Mouse (Mus musculus) heart, postnatal 0 days (tissue): Measurements from ENCODE around the gene Fndc5. TPM values are rescaled to one million over a fixed set of nuclear protein-coding genes. Genes with fewer than 3 reads are reported as not detected.

ENCODE experiments used
- ATAC-seq: fragments of 200-750 bp; cut with Nextera tagmentation; 2 replicates; pipeline ENCODE4 v1.8.0; 2017; ENCODE audit warnings: low read depth, moderate number of reproducible peaks, moderate library complexity; ENCODE audit not compliant: insufficient read depth
- DNase-seq: peaks from one replicate; pipeline ENCODE4 v3.0.0-alpha.2; 2016; ENCODE audit warnings: low spot score
- H3K27ac ChIP-seq: fragments of 300-500 bp; sonication (generic); 2 replicates; pipeline ENCODE4 v1.5.1; 2014; ENCODE audit warnings: low read depth, mild to moderate bottlenecking
- H3K27me3 ChIP-seq: fragments of 300-500 bp; sonication (generic); 2 replicates; pipeline ENCODE4 v1.6.1; 2014; ENCODE audit warnings: low read length, mixed read lengths; ENCODE audit not compliant: control insufficient read depth, insufficient read depth
- H3K36me3 ChIP-seq: fragments of 300-500 bp; sonication (generic); replicated peaks from 2 replicates; pipeline ENCODE4 v1.6.1; 2014; ENCODE audit warnings: low read length, mixed read lengths; ENCODE audit not compliant: control insufficient read depth, insufficient read depth
- H3K4me1 ChIP-seq: fragments of 300-500 bp; sonication (generic); 2 replicates; pipeline ENCODE4 v1.6.1; 2014; ENCODE audit warnings: antibody characterized with exemption; ENCODE audit not compliant: control insufficient read depth, insufficient read depth
- H3K4me2 ChIP-seq: fragments of 300-500 bp; sonication (generic); 2 replicates; pipeline ENCODE4 v1.6.1; 2014; ENCODE audit warnings: low read depth, mild to moderate bottlenecking, low read length, moderate library complexity
- H3K4me3 ChIP-seq: fragments of 300-500 bp; sonication (generic); 2 replicates; pipeline ENCODE4 v1.5.1; 2014; ENCODE audit warnings: low read depth, low read length
- H3K9ac ChIP-seq: fragments of 300-500 bp; sonication (generic); replicated peaks from 2 replicates; pipeline ENCODE4 v1.6.1; 2014; ENCODE audit warnings: low read depth, low read length, mixed read lengths
- H3K9me3 ChIP-seq: fragments of 300-500 bp; sonication (generic); replicated peaks from 2 replicates; pipeline ENCODE4 v1.6.1; 2016; ENCODE audit warnings: low read length; ENCODE audit not compliant: control insufficient read depth
- CTCF ChIP-seq: IDR thresholded peaks from 2 replicates; pipeline ENCODE4 v1.5.1; 2016; ENCODE audit warnings: antibody characterized with exemption, control low read depth, low read depth
- EP300 ChIP-seq: IDR thresholded peaks from 2 replicates; pipeline ENCODE4 v1.6.1; 2016; ENCODE audit warnings: antibody characterized with exemption, low read depth
- WGBS: fragments of 180-500 bp; shearing (Covaris S2); extraction: QIAGEN DNeasy Blood & Tissue Kit; methylation state at CpG from one replicate; pipeline ENCODE4 v1.1.7; 2014; 5-methylcytosine and 5-hydroxymethylcytosine counted together
- polyA plus RNA-seq: library from polyadenylated mRNA; unstranded; fragments of >200 nt; fragmentation: Nextera tagmentation; extraction: Ambion mirVana; gene quantifications from 2 replicates; pipeline ENCODE4 v1.2.1, GENCODE M21; 2015
- total RNA-seq: library from RNA; depleted of rRNA; stranded (reverse); fragments of >200 nt; gene quantifications from 2 replicates; pipeline ENCODE4 v1.2.3, GENCODE M21; 2014; ENCODE audit warnings: low replicate concordance

Fndc5 gene
- total and polyA plus RNA-seq, 2 experiments from 2014 or later = 50.7 to 71.1 TPM

GRCm38 (mm10) chr4:129145411-129145810 lies 8.6 kb downstream of the Fndc5 start:
- H3K36me3 ChIP-seq = peaks cover 15% of the 10 kb centered on the region
- H3K4me2 ChIP-seq = no peak overlapping the region
- ATAC-seq = no peak
- H3K27me3 ChIP-seq = no peaks in the 10 kb centered on the region
- H3K9me3 ChIP-seq = no peaks in the 10 kb centered on the region
- no peak for TF ChIP-seq CTCF
- DNase-seq = no peak
- no peak overlapping the region for H3K4me3 ChIP-seq
- 0 out of 2 replicates have a peak overlapping the region, but pooled peaks have one; percentile 15 for H3K27ac ChIP-seq
- WGBS = 58% methylated on average over 4 of the region's 4 CpGs
- H3K9ac ChIP-seq = no peak overlapping the region
- peaks cover 34% of the 10 kb centered on the region for H3K4me1 ChIP-seq

GRCm38 (mm10) chr4:129145943-129146342 lies 9.1 kb downstream of the Fndc5 start:
- no peaks in the 10 kb centered on the region for H3K9me3 ChIP-seq
- peaks cover 31% of the 10 kb centered on the region for H3K4me1 ChIP-seq
- ATAC-seq (no peak), DNase-seq (no peak)
- WGBS = 67% methylated on average over 4 of the region's 4 CpGs
- H3K4me3 ChIP-seq = no peak overlapping the region
- TF ChIP-seq EP300 (no peak), CTCF (no peak)
- no peak overlapping the region for H3K9ac ChIP-seq
- no peak overlapping the region for H3K4me2 ChIP-seq
- no peaks in the 10 kb centered on the region for H3K27me3 ChIP-seq
- peaks cover 18% of the 10 kb centered on the region for H3K36me3 ChIP-seq
- no peak overlapping the region for H3K27ac ChIP-seq

- H3K27ac ChIP-seq = no peak overlapping the region
- WGBS = 23% methylated on average over 2 of the region's 2 CpGs
- peaks cover 21% of the 10 kb centered on the region for H3K36me3 ChIP-seq
- TF ChIP-seq CTCF (no peak), EP300 (no peak)
- DNase-seq (no peak), ATAC-seq (no peak)
- H3K4me2 ChIP-seq = no peak overlapping the region
- no peak overlapping the region for H3K4me3 ChIP-seq
- no peak overlapping the region for H3K9ac ChIP-seq
- H3K9me3 ChIP-seq = no peaks in the 10 kb centered on the region
- H3K4me1 ChIP-seq = peaks cover 28% of the 10 kb centered on the region
- H3K27me3 ChIP-seq = no peaks in the 10 kb centered on the region
Measured at GRCm38 (mm10) chr4:129146392-129146791, 9.6 kb downstream of the Fndc5 start.

- no peak for DNase-seq
- peaks cover 18% of the 10 kb centered on the region for H3K4me1 ChIP-seq
- H3K9ac ChIP-seq = no peak overlapping the region
- TF ChIP-seq CTCF (no peak), EP300 (no peak)
- H3K36me3 ChIP-seq = peaks cover 30% of the 10 kb centered on the region
- H3K4me3 ChIP-seq = no peak overlapping the region
- WGBS = 47% methylated on average over 13 of the region's 13 CpGs
- no peaks in the 10 kb centered on the region for H3K9me3 ChIP-seq
- no peak for ATAC-seq
- H3K27me3 ChIP-seq = no peaks in the 10 kb centered on the region
- H3K4me2 ChIP-seq = 0 out of 2 replicates have a peak overlapping the region, but pooled peaks have one; percentile 4
- 0 out of 2 replicates have a peak overlapping the region, but pooled peaks have one; percentile 43 for H3K27ac ChIP-seq
Measured at GRCm38 (mm10) chr4:129147552-129148103, 10.8 kb downstream of the Fndc5 start.

GRCm38 (mm10) chr4:129149321-129149720 lies 12.5 kb downstream of the Fndc5 start:
- DNase-seq = no peak
- Histone ChIP-seq H3K9ac (no peak overlapping the region), H3K27me3 (no peaks in the 10 kb centered on the region), H3K27ac (no peak overlapping the region), H3K4me3 (no peak overlapping the region), H3K4me2 (no peak overlapping the region), H3K9me3 (no peaks in the 10 kb centered on the region), H3K4me1 (peaks cover 12% of the 10 kb centered on the region), H3K36me3 (peaks cover 46% of the 10 kb centered on the region)
- TF ChIP-seq CTCF (no peak), EP300 (no peak)
- ATAC-seq = no peak
- WGBS = 91% methylated on average over 1 of the region's 1 CpGs

GRCm38 (mm10) chr4:129151276-129151811 lies 14.5 kb downstream of the Fndc5 start:
- DNase-seq = no peak
- Histone ChIP-seq H3K9me3 (no peaks in the 10 kb centered on the region), H3K4me1 (peaks cover 4% of the 10 kb centered on the region; the same call in 1 of the 2 replicates), H3K4me3 (no peak overlapping the region), H3K27ac (no peak overlapping the region), H3K4me2 (no peak overlapping the region), H3K36me3 (peaks cover 60% of the 10 kb centered on the region), H3K9ac (no peak overlapping the region), H3K27me3 (no peaks in the 10 kb centered on the region)
- ATAC-seq = no peak
- TF ChIP-seq CTCF (no peak), EP300 (no peak)
- WGBS = 92% methylated on average over 4 of the region's 4 CpGs
